ENCODE assay signal across 8 mouse cellular contexts in the genomic region with DNA sequence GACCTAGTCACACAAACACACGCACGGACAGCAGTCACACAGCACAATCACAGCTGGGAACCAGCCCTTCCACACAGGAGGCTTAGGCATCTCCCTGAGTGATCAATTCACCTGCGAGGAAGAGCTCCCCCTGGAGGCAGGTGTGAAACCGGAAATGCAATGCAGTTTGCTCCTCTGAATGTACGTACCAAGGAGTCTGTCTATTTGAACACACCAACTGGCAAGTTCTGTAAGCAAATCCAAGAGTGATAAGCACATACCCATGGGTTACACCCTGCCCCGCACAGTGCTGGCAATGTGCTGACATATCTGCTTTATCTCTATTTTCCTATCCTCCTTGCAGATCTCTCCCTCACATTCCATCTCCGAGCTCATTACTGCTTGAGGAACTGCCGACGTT. TPM values are rescaled to one million over a fixed set of nuclear protein-coding genes. Genes with fewer than 3 reads are reported as not detected.
DNase-seq lines count a peak whose midpoint lies in the region; ATAC-seq lines count a peak whose summit lies in the region.

No protein-coding gene starts in this region.

- peaks cover 66% of the 10 kb centered on the region for H3K4me1 ChIP-seq in liver, embryonic 15.5 days (replicated peaks)
- peaks cover 6% of the 10 kb centered on the region for H3K4me1 ChIP-seq in forebrain, embryonic 15.5 days

- no peaks in the 10 kb centered on the region for H3K9me3 ChIP-seq in liver, embryonic 15.5 days (replicated peaks)
- no peaks in the 10 kb centered on the region for H3K9me3 ChIP-seq in forebrain, embryonic 15.5 days

- no peaks in the 10 kb centered on the region for H3K27me3 ChIP-seq in liver, embryonic 15.5 days
- no peaks in the 10 kb centered on the region for H3K27me3 ChIP-seq in forebrain, embryonic 15.5 days

- peak; percentile 79 for ATAC-seq in granulocyte monocyte progenitor cell, adult 5-6 weeks (replicated peaks; ENCODE audit: poor library complexity, severe bottlenecking)
- ATAC-seq in liver, embryonic 15.5 days (ENCODE audit: insufficient read depth): peak; percentile 96
- ATAC-seq in forebrain, embryonic 15.5 days (replicated peaks): no peak

- H3K4me2 ChIP-seq in liver, embryonic 15.5 days: peak overlapping the region; percentile 58
- no peak overlapping the region for H3K4me2 ChIP-seq in forebrain, embryonic 15.5 days (replicated peaks)

- H3K36me3 ChIP-seq in liver, embryonic 15.5 days (replicated peaks): no peaks in the 10 kb centered on the region
- no peaks in the 10 kb centered on the region for H3K36me3 ChIP-seq in forebrain, embryonic 15.5 days

- DNase-seq in A20 (ENCODE audit: low read depth, low spot score) (peak; percentile 82), ES-CJ7 (ENCODE audit: low read depth, low spot score) (peak; percentile 75)
- peak; percentile 70 to 85 for DNase-seq in spleen, postnatal 4 days (ENCODE audit: low spot score in 2 of 2)
- no peak for DNase-seq in frontal cortex, adult 2 months (ENCODE audit: extremely low spot score in 1 of 2, low spot score in 1 of 2)
- DNase-seq in layer of hippocampus, adult 9-11 months: no peak

- H3K9ac ChIP-seq in liver, embryonic 15.5 days: peak overlapping the region; percentile 39
- no peak overlapping the region for H3K9ac ChIP-seq in forebrain, embryonic 15.5 days (replicated peaks)

- H3K4me3 ChIP-seq in liver, embryonic 15.5 days (replicated peaks): peak overlapping the region; percentile 29
- no peak overlapping the region for H3K4me3 ChIP-seq in forebrain, embryonic 15.5 days

- H3K27ac ChIP-seq in liver, embryonic 15.5 days (replicated peaks): peak overlapping the region; percentile 84
- H3K27ac ChIP-seq in forebrain, embryonic 15.5 days (replicated peaks): no peak overlapping the region

- 38% methylated on average over 9 of the region's 9 CpGs for whole genome bisulfite sequencing in liver, embryonic 15.5 days (ENCODE audit: insufficient replicate concordance)
- WGBS in forebrain, embryonic 15.5 days: 93% methylated on average over 9 of the region's 9 CpGs

RNA-seq across cellular contexts. Expression of a gene that starts 9.5 kb away (rescaled TPM):
- total RNA-seq in granulocyte monocyte progenitor cell, adult 5-6 weeks (2014; fragmentation: Nextera tagmentation): not detected in 2 replicates
- 0.73 TPM in 1 of 2 replicates, not detected in the other for total RNA-seq in granulocyte monocyte progenitor cell, adult 5-6 weeks (2017)
- 25.7 and 26.7 TPM in 2 replicates for polyA plus RNA-seq in liver, embryonic 15.5 days (2015; fragmentation: Nextera tagmentation; extraction: Ambion mirVana)
- polyA plus RNA-seq in forebrain, embryonic 15.5 days (2015; fragmentation: Nextera tagmentation; extraction: Ambion mirVana): 4.3 and 6.8 TPM in 2 replicates
- 14.4 and 18.8 TPM in 2 replicates for polyA plus RNA-seq in frontal cortex, adult 2 months (2012; rRNA removed)

Comparison
In these comparisons a context has a peak if more than half of its experiments do, and no peak if none do; other contexts are left out.
1. DNase-seq: peak in A20 (single experiment), ES-CJ7 (single experiment) and spleen, postnatal 4 days (2 of 2); none in frontal cortex, adult 2 months (0 of 2) and layer of hippocampus, adult 9-11 months (single experiment).